Mouse (Mus musculus): ENCODE measurements around the gene Tcf3.

Tcf3 gene

DNA sequence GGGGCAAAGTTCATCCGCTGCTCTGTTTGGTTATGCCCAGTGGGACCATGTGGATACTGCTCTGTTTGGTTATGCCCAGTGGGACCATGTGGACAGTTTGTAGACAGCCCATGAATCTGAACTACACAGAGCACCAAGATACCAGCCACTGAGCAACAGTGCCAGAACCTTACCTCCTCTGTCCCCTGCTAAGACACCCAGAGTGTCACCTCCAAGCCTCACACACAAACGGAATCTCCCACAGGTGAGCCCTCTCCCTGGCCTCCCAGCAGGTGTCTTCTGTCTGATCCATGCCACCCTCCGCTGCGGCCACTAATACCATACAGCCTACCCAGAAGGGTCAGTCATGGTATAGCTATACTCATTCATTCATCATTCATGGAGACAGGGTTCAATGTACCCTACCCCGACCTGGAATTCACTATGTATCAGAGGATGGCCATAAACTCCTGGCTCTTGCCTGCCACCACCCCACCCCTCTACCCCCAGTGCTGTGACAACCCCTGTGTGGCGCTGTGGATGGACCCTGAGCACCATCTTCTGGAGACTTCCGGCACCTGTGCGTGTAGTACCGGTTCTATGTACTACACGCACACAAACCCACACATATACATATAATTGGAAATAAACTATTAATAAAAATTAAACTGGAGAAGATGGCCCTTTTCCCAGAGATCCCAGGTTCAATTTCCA lies 27.8 kb downstream of the Tcf3 start:
- no peak for DNase-seq

- no peak for DNase-seq
Observed at GRCm38 (mm10) chr10:80403044-80403692, 30.3 kb downstream of the Tcf3 start.

GRCm38 (mm10) chr10:80400704-80401161 lies 32.7 kb downstream of the Tcf3 start:
- DNase-seq = no peak

DNA sequence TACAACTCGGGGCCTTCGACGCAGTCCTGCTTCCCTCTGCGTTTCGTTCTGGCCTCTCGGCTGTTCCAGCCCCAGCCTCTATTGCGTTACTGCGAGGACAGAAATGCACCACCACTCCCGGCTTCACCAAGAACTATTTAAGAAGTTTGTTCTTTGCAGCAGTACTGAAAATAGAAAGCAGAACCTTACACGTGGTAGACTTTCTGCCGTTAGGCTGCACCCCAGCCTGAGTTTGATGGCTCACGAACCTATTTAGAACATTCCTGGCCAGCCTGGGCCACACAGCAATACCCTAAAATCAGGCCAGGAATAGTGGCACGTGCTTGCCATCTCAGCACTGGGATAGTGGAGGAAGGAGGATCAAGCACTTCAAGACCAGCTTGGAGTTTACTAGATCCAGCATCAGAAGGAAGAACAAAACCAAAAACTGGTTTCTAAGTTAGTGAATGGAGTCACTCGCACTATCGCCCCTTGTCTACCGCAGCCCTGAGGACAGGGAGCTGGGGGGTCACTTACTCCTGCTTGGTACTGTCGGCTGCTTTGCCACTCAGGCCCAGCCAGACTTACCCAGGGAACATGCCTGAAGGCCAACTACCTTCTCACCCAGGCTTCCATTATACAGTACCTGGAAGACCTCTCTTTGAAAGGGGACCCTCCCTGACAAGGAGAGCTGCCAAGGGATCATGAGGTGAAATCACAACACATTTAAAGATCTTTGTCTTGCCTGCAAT lies 33.3 kb downstream of the Tcf3 start:
- DNase-seq = no peak

DNA sequence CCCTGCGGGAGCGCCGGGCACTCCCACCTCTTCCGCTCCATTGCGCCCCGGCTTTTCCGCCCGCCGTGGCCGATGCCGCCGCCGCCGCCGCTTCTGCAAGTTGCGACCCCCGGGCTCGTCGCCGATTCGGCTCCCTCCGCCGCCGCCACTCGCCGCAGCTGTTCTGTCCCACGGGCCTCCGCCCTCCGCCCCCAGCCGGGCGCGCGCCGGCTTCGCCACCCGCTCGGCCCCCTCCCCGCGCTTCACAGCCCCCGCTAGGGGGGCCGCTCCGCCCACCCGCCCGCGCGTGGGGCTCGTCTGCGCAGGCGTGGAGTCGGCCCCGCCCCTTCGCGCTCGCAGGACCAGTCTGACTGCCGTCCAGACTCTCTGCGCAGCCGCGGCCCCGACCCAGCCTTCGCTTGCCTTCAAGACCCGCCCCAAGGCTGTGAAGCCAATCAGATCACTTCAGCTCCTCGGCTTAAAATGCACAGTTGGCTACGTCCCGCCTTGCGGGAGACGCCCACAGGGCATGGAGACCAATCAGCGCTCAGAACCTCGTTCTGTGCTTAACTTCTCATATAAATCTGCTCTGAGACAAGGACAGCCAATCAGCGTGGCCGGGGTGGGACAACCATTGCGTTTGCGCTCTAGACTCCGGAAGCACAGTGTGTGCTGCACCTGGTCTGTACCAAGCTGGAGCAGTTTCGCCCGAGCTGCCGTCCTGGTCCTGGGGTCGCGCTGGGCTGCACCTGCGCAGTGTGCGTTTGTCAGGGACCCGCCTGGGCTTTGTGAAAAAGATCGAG lies 34.1 kb downstream of the Tcf3 start, which contains the start of gene Mbd3:
Gene Mbd3, minus strand, starts transcription at position 360 of the 782 bp plus-strand sequence.
- DNase-seq = peak; percentile 100

DNA sequence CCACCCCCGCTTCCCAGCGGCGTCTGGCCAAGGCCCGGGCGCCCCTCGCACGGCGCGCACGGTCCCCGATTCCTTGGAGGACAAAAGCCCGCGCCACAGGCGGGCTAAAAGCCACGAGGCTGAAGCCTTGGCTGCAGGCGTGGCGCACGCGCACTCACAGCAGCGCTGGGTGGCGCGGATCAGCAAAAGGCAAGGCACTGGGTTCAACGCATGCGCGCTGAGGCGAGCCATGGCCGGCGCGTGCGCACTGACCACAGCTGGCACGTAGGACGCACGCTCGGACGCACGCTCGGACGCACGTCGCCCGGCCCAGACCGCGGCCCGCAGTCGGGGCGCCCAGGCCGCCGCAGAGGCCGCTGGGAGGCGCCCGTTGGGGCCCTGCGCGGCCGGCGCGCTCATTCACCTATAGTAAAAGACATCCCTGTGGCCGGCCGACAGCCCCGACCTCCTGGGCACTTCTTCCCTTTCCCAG lies 34.7 kb downstream of the Tcf3 start:
- peak; percentile 99 for DNase-seq

GRCm38 (mm10) chr10:80398174-80398535 lies 35.3 kb downstream of the Tcf3 start:
- peak; percentile 48 for DNase-seq

- DNase-seq = no peak
Observed at GRCm38 (mm10) chr10:80397524-80398173, 35.8 kb downstream of the Tcf3 start.

GRCm38 (mm10) chr10:80396822-80397523 lies 36.5 kb downstream of the Tcf3 start:
- no peak for DNase-seq

DNA sequence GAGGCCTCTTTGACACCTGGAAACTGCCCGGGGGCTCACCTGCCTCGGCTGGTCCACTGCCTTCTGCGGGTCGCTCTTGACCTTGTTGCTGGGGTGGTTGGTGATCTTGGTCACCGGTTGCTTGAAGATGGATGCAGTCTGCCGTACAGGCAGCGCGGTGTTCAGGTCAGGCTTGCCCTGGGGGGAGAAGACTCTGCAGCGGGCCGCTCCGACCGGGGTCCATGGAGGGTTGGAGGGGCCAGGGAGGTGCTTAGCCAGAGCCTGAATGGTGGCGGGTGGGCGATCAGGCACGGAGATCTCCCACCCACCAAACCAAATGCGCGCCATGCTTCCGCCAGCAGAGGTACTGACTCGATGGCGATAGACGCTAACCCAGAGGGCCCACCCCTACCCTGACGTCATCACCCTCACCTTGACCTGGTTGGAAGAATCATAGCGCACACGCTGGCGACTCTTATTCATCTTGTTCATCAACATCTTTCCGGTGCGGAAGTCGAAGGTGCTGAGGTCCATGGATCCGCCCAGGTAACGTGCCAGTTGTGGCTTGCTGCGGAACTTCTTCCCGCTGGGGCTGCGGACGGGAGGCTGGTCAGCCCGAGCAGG lies 38.3 kb downstream of the Tcf3 start:
- no peak for DNase-seq

DNA sequence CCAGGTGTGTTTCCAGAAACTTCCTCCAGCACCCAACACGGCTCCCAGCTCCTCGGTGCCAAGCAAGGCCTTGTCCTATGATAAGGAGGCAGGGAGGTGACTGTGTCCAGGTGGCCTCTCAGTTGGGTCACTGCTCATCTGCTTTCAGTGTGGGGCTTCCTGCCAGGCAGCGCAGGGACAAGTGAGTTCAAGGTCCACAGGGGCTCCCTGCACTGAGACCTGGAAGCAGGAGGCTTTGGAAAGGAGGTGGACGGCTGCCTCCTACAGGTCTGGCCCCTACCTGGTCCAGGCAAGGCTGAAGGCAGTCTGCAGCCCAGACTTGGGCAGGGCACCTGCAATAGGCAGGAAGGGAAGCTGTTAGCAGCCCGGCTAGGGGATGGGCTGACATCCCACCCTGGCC lies 40.8 kb downstream of the Tcf3 start:
- DNase-seq = no peak

GRCm38 (mm10) chr10:80390697-80391096 lies 42.8 kb downstream of the Tcf3 start:
- no peak for DNase-seq

GRCm38 (mm10) chr10:80389185-80389708 lies 44.2 kb downstream of the Tcf3 start:
- DNase-seq = no peak

DNA sequence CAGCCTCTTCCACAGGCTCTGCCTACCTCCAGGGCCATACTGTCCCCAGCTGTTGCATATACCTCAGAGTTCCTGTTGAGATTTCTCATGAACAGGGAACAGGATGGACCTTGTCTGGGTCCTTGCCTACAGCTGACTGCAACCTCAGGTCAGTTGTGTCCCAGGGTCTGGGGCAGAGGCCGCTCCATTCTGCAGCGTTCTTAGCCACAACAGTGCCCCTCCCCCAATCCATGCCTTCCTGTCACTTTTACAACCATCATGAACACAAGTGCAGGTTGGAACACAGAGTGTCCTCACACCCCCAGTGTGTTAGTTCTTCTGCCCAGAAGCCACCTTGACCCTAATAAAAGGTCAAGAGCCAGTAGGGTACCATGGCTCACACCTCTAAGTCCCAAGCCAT lies 44.7 kb downstream of the Tcf3 start:
- DNase-seq = no peak

DNA sequence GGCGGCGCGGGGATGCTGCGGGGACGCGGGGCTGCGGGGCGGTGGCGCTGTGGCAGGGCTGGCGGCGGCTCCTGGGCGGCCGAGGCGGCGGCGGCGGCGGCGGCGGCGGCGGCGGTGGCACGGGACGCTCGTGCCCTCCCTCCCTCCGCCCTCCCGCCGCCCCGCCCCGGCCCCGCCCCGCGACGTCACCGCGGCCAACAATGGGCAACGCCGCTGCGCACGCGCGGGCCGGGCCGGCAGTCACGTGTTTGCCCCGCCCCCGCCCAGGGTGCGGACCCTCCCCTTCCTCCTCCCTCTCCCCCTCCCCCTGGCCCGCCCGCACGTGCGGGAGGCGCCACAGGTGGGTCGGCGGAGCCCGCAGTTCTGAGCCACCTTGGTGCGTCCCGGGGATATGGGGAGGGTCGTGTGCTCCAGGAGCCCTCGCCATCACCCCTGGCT lies 45.9 kb downstream of the Tcf3 start, which contains the start of gene Mex3d:
Gene Mex3d, minus strand, starts transcription at position 138 of the 438 bp plus-strand sequence.
- DNase-seq = peak; percentile 95

DNA sequence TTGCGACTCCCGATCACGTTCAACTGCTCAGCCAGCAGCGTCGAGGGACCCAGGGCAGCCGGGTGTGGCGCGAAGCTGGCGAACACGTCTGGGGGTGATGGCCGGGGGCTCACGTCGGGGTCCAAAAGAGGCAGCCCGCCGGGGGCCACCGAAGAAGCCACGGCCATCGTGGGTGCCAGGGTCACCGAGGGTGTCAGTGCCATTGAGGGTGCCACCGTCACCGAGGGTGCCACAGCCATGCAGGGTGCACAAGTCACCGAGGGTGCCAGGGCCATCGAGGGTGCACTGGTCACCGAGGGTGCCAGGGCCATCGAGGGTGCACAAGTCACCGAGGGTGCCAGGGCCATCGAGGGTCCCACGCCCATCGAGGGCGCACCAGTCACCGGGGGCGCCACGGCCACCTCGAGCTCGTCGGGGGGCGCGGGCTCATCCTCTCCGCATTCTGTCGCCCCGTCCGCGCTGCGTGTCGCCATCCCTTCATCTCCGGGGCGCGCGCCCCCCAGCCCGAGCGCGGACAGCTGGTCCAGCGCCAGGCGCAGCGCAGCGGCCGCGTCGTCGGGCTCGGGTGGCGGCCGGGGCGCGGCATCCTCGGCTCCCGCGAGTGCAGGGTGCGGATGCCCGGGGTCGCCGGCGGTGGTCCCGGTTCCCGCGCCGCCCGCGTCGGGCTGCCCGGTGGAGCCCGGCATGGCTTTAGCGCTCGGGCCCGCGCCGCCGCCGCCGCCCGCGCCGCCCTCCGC lies 46.5 kb downstream of the Tcf3 start:
- peak; percentile 47 for DNase-seq

DNA sequence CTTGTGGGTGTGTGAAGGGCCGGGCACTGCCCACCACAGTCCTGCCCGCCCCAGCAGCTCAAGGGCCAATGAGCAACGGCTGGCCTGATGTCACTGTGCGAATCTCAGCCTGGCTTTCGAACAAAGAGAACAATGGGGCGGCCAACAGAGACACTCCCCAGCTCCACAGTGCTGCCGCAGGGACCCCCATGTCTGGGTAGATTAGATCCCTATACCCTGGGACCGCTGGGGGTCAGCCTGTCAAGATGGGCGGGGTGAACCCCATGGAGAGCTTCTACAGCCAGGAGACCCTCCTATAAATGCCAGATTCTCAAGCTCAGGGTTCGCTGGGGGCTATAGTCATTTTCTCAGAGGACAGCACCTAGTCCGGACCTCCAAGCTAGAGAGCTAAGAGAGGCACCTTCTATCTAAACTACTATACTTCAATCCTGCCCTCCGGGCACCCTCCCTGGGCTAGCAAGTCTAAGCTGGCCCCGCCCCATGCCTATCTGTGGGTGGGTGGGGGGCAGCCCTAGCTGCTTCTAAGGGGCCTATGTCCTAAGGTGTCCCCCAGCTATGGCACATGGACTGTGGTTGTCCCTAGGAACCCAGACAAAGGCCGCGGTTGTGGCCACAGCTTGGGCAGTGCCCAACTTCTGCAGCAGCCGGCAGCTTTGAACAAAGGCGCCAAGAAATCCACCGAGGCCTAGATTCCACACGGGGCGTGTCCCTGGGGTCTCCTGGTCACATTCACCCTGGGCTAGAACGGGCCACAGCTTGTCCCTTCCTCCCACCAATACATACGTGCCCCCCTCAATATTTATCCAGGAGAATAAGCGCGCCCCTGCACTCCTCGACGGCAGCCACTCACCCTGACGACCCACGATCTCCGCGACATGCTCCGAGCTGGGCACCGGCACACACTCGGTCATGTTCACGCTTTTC lies 47.4 kb downstream of the Tcf3 start:
- DNase-seq = peak; percentile 86

DNA sequence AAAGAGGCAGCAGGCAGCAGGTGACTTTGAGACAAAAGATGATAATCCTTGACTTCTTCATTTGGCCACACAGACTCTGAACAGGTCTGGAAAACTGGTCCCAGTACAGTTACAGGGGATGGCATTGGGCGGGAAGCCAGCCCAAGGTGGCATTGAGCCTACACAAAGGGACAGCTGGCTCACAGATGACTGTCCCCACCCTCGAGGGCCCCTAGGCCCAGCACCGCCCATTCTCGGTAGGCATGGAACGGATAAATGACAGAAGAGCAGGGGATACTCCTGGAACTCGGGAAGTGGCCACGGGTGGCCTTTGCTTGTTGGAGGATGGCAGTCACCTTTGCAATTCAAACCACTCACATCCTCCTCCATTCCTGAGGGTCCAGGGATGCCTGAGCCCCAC lies 48.1 kb downstream of the Tcf3 start:
- DNase-seq = peak; percentile 28

- no peak for DNase-seq
Observed at GRCm38 (mm10) chr10:80384709-80385108, 48.7 kb downstream of the Tcf3 start.
